Mouse (Mus musculus) lung, postnatal 10 days (tissue): ENCODE data around the gene Ddx1.
"Not testable (repeated sequence)": the region's sequence is repeated elsewhere in the genome, so short reads cannot be mapped to it uniquely, and the experiment has no call there.

Experiments used
- DNase-seq: peaks from one replicate; pipeline ENCODE4 v3.0.0; 2021

Gene Ddx1

DNA sequence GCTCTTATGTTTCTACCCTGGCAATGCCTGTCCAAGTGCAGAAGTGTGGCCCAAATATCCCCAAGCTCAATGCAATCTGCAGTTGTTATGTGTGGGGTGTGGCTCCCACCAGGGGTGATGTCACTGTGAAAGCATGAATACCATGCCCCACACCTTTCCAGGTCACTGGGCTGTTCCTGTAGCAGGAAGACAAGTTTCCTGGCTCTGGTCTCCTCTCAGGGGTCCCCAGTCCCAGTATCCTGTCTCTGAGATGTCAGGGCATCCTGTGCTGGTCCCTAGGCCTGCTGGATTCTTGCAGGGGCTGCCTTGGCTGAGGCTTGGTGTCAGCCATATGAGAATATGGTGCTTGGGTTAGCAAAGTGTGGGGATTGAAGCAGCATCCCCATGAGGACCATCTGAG is 46.7 kb downstream of the Ddx1 start:
- no peak for DNase-seq

DNA sequence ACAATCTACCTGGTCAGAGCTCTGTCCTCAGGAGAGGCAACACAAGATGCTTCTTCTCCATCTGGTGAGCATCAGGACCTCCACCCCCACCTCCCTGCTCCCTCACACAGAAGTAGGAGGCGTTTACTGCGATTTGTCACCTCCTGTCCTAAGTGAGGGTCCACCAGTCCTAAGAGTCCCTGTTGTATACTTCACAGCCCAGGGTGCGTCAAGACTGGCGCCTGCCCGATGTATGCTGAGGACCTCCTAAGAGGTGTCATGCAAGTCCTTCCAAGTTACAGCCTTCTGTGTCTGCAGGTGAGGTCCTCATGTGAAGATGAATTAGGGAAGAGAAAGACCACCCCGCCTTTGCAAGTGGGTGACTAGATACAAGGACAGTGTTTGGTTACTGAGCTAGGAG is 48.4 kb downstream of the Ddx1 start:
- DNase-seq: no peak

DNA sequence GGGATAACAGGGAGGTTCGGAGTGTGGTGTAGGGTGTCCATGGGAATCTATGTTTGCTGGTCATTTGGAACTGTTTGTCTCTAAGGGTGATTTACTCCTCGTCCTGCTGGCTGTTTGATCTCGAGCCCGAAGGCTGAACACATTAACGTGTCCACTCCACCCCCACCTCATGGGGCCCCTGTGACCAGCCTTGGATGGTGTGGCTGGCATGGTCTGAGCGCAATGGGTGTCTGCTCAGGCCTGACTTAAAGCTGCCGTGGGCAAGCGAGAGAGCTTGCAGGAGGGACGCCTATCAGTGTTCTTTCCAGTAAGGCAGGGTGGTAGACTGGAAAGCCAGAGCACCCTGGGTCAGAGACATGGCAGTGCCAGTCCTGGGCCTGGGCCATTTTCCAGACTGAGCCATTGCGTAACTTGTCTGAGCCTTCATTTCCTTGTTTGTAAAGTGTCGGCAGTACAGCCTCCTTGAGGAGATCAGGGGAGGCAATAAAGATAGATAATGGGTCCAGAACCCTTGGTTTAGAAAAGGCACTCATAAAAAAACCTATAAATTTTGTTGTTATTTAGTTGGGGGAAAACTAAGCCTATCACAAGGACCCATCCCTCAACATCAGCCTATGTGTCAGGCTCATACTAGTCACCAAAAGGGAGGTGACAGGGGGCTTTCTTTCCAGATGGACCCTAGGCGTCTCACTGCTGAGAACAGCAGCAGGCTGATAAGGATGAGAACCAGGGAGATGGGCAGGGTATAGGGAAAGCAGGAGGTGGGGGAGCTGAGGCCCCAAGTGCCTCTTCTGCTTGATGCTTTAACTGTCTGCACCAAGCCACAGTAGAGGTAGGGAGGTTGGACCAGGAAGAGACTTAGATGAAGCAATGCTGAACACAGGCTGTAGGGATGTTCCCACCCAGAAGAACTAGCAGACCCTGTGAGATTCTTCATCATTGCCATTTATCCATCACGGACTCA is 49.4 kb downstream of the Ddx1 start:
- no peak for DNase-seq

DNA sequence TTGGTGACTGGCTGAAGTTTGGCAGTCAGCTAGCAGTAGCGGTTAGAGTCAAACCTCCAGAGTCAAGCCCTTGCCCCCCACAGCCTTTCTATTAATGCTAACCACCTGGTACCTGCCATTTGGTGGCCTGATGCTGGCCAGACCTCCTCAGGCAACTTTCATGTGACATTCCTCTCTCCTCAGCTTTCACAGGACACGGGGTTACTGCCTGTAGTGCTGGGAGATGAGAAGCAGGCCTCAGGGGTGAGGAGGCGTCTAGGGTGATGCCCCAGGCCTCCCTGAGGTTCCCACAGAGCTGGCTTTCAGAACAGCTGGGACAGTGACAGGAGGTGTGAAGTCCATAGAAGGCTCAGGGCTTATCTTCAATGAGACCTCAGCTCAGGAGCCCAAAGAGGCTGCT is 50.9 kb downstream of the Ddx1 start:
- no peak for DNase-seq

DNA sequence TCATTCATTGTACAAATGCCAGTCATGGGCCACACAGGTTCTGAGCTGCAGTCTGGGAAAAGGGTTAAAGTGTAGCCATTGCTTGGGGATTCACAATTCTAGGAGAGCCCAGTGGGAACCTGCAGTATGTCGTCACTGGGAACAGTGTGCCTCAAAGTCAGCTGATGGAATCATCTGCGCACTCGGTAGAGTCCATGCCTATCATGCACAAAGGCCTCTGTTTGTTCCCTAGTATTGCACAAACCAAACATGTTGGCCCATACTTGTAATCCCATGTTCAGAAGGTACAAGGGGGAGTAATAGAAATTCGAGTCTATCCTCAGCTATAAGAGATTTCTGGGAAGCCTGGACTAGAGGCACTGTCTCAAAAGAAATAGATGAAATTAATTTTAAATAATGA is 52.9 kb downstream of the Ddx1 start:
- DNase-seq: no peak

DNA sequence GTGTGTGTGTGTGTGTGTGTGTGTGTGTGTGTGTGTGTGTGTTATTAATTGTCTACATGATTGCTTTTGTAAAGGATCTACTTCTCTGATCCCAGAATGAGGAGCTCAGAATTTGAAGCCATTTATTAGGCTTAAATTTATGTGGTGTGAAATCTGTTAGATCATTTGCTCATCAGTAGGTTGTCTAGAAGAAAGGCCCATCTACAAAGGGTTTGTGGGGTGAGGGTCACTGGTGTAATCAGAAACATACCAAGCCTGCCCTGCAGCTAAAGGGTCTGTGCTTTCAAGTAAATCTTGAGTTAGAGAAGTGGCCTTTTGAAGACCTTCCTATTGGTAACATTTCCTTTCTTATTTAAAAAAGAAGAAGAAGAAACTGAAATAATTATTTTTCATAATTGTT is 53.5 kb downstream of the Ddx1 start:
- no peak for DNase-seq

DNA sequence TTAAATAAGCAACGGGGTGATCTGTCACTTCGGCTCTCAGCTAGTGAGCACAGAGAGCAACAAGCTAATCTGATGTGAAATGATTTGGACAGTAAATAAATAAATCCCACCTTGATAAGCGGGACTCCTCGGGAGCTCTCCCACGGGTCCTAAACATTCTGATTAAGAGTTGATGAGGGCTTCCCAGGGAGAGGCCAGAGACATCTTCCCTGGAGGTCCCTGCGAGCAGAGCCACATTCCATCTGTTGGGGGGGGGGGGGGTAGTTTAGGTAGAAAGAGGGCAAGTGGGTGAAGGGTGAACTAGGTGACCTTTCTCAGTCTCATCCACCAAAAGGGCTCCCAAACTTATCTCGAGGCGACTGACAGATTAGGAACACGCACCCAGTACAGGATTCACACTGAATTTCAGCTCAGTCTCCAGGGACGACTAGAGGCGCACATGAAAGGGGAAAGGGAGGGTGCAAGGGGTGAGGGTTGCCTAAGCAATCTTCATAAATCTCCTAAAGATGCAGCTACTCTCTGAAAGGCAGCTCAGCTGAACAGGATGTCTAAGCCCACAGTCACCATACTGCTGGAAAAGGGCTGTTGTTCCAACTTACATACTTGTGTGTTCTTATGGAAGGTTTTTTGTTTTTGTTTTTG is 60.8 kb downstream of the Ddx1 start:
- DNase-seq: peak; percentile 18

DNA sequence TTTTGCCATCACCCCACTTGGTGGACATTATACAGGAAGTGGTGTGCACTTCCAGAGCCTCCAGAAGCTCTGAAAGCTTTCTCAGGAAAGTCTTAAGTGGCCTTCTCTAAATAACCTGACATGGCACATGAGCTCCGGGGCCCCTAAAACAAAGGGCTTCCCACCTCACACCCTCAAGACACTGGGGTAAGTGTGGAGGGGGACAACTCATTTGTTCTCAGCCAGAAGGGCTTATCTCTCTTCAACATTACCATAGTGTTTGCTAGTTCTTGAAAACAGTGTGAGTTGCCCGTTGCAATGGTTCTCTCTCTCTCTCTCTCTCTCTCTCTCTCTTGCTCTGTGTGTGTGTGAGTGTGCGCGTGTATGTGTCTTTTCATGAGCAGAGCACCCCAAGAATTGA is 62.8 kb downstream of the Ddx1 start:
- no peak for DNase-seq

DNA sequence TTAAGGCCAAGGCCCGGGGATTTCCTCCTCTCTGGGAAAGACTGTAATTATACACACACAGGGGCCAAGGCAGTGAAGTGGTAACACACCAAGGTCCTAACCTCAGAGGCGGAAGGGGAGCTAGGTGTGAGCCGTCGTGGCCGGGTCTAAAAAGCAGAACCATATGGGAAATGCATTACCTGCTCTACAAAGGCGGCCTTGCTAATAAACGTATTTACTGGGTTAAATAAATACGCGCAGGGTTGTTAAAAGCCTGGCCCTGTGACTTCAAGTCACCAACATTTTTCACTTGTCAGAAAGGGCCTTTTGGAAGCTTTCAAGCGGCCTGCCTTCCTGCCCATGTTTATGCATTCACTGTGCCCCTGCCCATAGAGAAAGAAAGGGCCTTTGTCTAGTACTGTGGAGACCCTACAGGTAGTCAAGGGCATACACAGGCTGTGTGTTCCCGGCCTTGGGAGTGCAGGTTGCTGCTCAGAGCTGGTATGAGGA is 64.1 kb downstream of the Ddx1 start:
- DNase-seq: no peak

DNA sequence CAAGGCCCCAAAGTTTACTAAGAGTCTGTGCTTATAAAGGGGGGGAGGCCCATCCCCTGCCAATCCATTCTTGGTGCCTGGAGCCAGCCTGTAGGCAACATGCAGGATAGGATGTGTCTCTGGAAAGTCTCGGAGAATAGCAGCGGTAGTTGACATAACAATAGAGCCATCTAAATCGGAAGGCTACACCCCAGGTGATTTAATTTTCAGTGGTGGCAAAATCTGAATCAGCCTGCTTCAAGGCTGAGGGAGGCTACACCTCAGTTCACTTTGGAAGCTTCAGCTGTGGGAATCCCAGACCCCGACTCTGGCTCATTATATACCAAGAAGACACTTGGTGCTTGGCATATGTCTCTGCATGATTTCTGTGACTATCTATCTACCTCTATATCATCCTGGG is 64.9 kb downstream of the Ddx1 start:
- not testable (repeated sequence) for DNase-seq

DNA sequence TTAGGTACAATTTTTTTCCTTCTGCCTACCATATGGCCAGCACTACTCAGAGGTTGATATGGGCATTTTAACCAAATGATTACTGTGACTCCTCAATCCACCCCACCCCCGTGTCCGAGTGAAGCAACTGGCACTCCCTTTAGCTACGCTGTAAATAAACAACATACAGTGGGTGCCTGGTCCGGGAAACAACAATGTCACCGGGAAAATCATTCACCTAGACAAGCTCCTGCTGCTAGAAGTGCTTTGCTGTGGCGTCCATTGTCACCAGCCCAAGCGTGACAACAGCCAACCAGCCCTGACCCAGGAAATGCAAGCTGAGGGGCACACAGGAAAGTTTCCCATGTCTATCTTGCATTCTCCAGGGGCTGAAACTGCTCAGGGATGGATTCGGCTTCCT is 66.8 kb downstream of the Ddx1 start:
- DNase-seq: no peak

DNA sequence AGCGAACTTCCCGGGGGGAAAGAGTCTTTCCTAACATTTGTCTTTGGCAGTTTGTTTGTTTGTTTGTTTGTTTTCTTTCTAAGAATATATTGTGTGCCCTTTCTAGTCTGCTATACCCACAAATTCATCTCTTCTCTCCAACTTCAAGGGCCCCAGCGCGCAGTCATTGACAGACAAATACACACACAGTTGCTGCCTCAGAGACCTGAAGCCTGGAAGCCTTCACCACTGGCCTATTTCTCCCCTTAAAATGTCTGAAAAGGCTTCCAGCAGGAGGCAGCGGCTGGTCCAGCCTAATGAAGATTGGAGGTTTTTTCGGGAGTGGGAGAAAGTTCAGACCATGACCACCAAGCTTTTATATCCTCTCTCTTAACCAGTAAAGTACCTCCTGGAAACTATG is 67.3 kb downstream of the Ddx1 start:
- DNase-seq: no peak

DNA sequence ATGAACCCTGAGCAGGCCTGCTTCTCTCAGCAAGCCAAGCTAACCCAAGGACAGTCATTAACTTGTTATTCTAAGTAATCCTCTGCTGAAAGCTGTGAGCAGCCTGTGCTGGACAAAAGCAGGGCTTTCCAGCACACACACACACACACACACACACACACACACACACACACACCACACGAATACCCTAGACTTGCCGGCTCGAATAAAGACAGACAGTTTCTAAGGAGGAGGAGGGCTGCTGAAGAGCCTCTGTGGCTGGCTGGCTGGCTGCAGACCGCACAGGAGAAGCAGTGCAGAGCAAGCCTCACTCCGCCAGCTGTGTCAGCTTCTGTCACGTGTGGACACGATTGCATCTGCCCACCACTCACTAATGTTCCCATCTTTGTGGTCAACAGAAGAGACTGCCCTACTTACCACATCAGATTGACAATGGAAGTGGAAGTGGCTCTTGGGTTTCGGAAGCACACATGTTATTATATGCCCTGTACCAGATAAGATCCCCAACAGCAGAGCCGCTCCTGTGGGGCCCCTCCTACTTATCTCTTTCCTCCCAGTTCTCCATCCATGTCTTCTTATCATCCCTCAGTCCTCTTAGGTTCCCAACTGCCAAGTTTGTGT is 68.2 kb downstream of the Ddx1 start:
- peak; percentile 30 for DNase-seq

DNA sequence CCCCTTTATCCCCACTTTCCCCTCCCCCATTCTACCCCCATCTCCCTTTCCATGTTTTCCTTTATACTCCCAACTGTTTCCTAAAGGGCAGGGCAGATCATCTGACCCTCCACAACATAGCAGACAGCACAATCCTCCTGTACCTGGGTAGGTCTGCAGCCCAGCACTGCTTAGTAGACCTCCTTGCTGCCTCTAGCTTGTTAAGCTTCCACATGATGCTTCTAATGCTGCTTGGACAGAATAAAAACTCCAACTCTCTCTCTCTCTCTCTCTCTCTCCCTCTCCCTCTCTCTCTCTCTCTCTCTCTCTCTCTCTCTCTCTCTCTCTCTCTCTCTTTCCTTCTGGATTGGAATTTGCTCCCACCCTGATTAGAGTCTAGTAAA is 68.7 kb downstream of the Ddx1 start:
- no peak for DNase-seq

DNA sequence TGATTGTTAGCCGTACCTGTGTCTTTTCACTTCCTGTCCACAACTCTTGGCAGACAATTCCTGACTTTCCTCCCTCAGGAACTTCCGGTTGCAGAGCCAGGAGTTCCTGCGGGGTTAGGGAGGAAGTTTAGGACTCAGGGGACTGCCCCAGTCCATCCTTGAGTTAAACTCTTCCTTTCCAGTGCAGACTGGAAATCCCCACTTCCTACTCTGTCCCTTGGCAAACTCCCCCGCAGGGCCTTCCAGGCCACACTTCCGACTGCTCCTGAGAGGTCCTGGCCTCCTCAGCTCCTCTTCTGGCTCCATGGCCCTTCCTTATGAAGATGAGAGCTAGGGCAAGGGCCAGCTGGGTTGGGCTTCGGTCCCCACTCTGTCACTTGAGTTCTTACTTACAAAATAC is 71.4 kb downstream of the Ddx1 start:
- DNase-seq: peak; percentile 12

DNA sequence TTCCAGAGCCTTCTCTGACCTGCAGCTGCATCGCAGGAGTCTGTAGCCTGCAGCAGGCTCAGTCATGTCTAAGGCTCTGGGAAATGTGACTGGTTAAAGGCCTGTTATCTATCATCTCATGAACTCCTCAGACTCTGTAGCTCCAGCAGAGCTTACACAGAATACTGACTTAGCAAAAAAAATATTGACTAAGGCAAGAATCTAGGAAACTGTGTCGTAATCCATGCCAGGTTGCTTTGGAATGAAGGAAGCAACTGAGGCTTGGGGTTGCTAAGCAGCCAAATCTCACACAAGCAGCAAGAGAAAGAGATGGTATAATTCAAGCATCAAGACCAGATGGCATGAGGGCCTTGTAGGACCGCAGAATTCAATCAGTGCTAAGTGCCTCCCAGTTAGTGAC is 72.1 kb downstream of the Ddx1 start:
- DNase-seq: no peak

DNA sequence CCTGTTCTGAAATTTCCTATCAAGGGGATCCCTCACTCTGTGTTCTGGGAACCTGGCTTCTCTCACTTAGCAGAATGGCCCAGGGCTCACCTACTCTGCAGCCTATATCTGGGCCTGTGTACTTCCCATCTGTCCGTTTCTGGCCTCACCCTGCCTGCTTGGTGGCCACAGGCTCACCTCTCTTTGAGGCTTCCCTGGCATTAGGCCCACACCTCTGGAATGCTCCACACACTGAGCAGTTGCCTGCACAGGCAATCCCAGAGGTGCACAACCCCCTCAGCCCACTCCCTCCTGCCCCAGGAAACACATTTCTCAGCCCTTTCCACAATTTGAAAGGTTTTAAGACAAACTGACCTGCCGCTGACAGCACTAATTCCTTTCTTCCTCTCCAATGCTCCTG is 72.9 kb downstream of the Ddx1 start:
- DNase-seq: no peak

DNA sequence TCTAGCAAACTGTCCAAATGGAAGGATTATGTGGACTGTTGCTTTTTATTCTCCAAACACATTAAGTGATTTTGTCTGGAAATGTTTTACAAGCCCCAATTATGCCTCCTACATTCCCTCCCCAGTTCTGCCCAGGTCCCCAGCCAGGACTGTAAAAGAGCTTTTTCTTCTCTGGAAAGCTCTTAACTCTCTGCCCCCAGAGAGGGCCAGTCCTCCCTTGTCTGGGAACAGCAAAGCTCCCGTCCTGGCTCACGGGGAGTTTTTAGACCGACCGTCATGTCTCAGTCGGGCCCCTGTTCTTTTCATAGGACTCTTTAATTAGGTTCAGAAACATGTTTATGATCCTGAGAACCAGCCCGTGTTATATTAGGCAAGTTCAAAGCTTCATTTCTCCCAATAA is 75.0 kb downstream of the Ddx1 start:
- no peak for DNase-seq

DNA sequence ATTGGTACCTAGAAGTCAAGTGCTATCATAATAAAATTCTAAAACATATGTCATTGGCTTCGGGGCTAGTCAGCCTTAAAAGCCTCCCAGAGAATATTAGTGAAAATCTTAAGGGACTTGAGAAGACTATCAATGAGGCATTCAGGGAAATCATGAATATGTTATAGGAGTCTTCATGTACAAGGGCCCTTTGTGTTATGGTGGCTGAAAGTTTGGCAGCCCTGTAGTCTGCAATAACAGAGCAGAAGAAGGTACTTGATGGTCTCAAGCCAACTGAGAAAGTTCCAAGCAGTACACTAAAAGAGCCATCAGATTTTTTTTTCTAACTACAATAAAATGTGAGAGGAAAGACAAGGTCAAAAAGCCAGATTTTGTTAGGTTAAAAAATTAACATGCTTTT is 80.9 kb downstream of the Ddx1 start:
- no peak for DNase-seq

DNA sequence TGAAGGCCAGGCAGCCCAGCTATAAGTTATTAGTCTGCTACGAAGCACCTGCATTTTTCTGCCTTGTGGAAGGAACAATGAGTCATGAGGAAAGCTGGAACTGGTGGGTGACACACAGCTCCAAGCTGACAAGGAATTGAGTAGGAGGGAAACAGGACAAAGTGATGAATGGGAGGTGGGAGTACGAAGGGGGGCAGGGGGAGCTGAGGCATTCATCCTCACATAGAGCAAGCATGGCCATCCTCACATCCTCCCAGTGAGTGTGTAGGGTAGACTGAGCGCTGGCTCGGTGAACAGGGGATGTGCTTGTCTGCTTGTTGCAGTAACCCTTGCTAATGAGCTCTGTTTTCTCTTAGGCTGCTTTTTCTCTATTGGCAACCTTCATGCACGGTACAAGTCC is 81.9 kb downstream of the Ddx1 start:
- no peak for DNase-seq
